Mouse (Mus musculus) heart, adult 2 months (tissue): ENCODE measurements around the gene Vmn1r21. TPM values are rescaled to one million over a fixed set of nuclear protein-coding genes. Genes with fewer than 3 reads are reported as not detected.

Source experiments
- DNase-seq, 2 experiments: peaks; one replicate each; pipeline ENCODE4 v3.0.0; 2021
- H3K27ac ChIP-seq: fragments of 200-600 bp; 2 replicates; pipeline ENCODE4 v1.8.1; 2022
- H3K27me3 ChIP-seq: fragments of 200-500 bp; 2 replicates; pipeline ENCODE4 v1.6.1; 2012; ENCODE audit warnings: mild to moderate bottlenecking, low read length, inconsistent platforms, mixed read lengths; ENCODE audit not compliant: control insufficient read depth, insufficient read depth
- H3K36me3 ChIP-seq: fragments of 200-500 bp; 2 replicates; pipeline ENCODE4 v1.6.1; 2012; ENCODE audit warnings: low read length, inconsistent platforms; ENCODE audit not compliant: control insufficient read depth, insufficient read depth
- H3K4me1 ChIP-seq: fragments of 200-500 bp; 2 replicates; pipeline ENCODE4 v1.6.1; 2011; ENCODE audit warnings: low read length; ENCODE audit not compliant: control insufficient read depth, insufficient read depth
- H3K4me3 ChIP-seq: fragments of 200-600 bp; 2 replicates; pipeline ENCODE4 v1.8.1; 2022
- H3K79me2 ChIP-seq: fragments of 200-500 bp; replicated peaks from 2 replicates; pipeline ENCODE4 v1.6.1; 2012; ENCODE audit warnings: mild to moderate bottlenecking, inconsistent platforms, low read length, moderate library complexity, mixed read lengths; ENCODE audit not compliant: control insufficient read depth, insufficient read depth
- H3K9ac ChIP-seq: fragments of 200-500 bp; 2 replicates; pipeline ENCODE4 v1.6.1; 2012; ENCODE audit warnings: low read depth, mild to moderate bottlenecking, control low read depth, inconsistent platforms, low read length, mixed read lengths
- CTCF ChIP-seq: fragments of 200-600 bp; IDR thresholded peaks from 2 replicates; pipeline ENCODE4 v1.8.1; 2022; ENCODE audit warnings: antibody characterized with exemption, mild to moderate bottlenecking, moderate library complexity
- EP300 ChIP-seq: fragments of 200-500 bp; IDR thresholded peaks from 2 replicates; pipeline ENCODE4 v1.6.1; 2011; ENCODE audit warnings: low read depth, low read length, control low read depth; ENCODE audit not compliant: insufficient read depth
- POLR2A ChIP-seq: fragments of 200-500 bp; IDR thresholded peaks from 2 replicates; pipeline ENCODE4 v1.6.1; 2011; ENCODE audit warnings: mild to moderate bottlenecking, low read depth, low read length, control low read depth; ENCODE audit not compliant: insufficient read depth
- WGBS: fragments of 180-500 bp; shearing (Covaris S2); methylation state at CpG from one replicate; pipeline ENCODE4 v1.1.7; 2018; 5-methylcytosine and 5-hydroxymethylcytosine counted together
- intact Hi-C: fragments of 180-260 bp; cut with DNase I; formaldehyde crosslinking; loops from one replicate; pipeline ENCODE4 v1.15.1; 2025
- polyA plus RNA-seq: library from polyadenylated mRNA; depleted of rRNA; stranded (reverse); fragments of >200 nt; gene quantifications from 2 replicates; pipeline ENCODE4 v1.2.3, GENCODE M21; 2012
- total RNA-seq, 2 experiments: library from RNA; stranded (reverse); gene quantifications; 2 replicates each; pipeline ENCODE4 v1.2.3; 2021

Vmn1r21 gene
- total and polyA plus RNA-seq, 3 experiments: not detected

- TF ChIP-seq POLR2A (peak; percentile 50; the same call in 1 of the 2 replicates), EP300 (no peak), CTCF (peak; percentile 14; the same call in 1 of the 2 replicates)
- Histone ChIP-seq H3K4me3 (peak within 1 kb of the TSS; percentile 95), H3K27me3 (no peaks in the 10 kb centered on the region), H3K27ac (peak within 1 kb of the TSS; percentile 73), H3K79me2 (no peaks in the 10 kb centered on the region), H3K4me1 (peaks cover 2% of the 10 kb centered on the region), H3K36me3 (no peaks in the 10 kb centered on the region), H3K9ac (peak within 1 kb of the TSS; percentile 95)
- peak; percentile 83 to 84 for DNase-seq
- intact Hi-C loops: loop anchor here (5.0 kb wide), 2 partner anchors 117 to 1112 kb away; partner anchors contain the start of gene Avl9
- WGBS: under 1% methylated on average over 73 of the region's 87 CpGs
These were observed 25.5 kb downstream of the Vmn1r21 start, which contains the start of gene Vopp1 for GRCm38 (mm10) chr6:57824422-57825258. Vopp1 (minus strand) TSS chr6:57825159.

GRCm38 (mm10) chr6:57823461-57823860, 26.7 kb downstream of the Vmn1r21 start:
- peaks cover 2% of the 10 kb centered on the region for H3K4me1 ChIP-seq
- H3K36me3 ChIP-seq: no peaks in the 10 kb centered on the region
- TF ChIP-seq CTCF: no peak
- H3K9ac ChIP-seq: no peak overlapping the region
- intact Hi-C loops: loop anchor here (5.0 kb wide), 2 partner anchors 116 to 1111 kb away; partner anchors contain the start of gene Avl9
- H3K4me3 ChIP-seq: no peak overlapping the region
- H3K79me2 ChIP-seq: no peaks in the 10 kb centered on the region
- WGBS: 25% methylated on average over 3 of the region's 3 CpGs
- H3K27ac ChIP-seq: no peak overlapping the region
- no peak for DNase-seq
- H3K27me3 ChIP-seq: no peaks in the 10 kb centered on the region

- Histone ChIP-seq H3K27me3 (no peaks in the 10 kb centered on the region), H3K4me1 (peaks cover 2% of the 10 kb centered on the region), H3K4me3 (no peak overlapping the region), H3K9ac (no peak overlapping the region), H3K36me3 (no peaks in the 10 kb centered on the region), H3K79me2 (no peaks in the 10 kb centered on the region), H3K27ac (no peak overlapping the region)
- no peak for TF ChIP-seq CTCF
- TF ChIP-seq EP300: no peak
- TF ChIP-seq POLR2A: no peak
- no peak for DNase-seq
- 61% methylated on average over 5 of the region's 5 CpGs for WGBS
- intact Hi-C loops: loop anchor here (5.0 kb wide), 2 partner anchors 116 to 1111 kb away; partner anchors contain the start of gene Avl9
These were observed 27.3 kb downstream of the Vmn1r21 start for GRCm38 (mm10) chr6:57822648-57823410.

- 79% methylated on average over 2 of the region's 2 CpGs for WGBS
- Histone ChIP-seq H3K4me1 (no peaks in the 10 kb centered on the region), H3K27me3 (no peaks in the 10 kb centered on the region), H3K79me2 (peaks cover 2% of the 10 kb centered on the region; the same call in 1 of the 2 replicates), H3K9ac (no peak overlapping the region), H3K36me3 (no peaks in the 10 kb centered on the region), H3K27ac (no peak overlapping the region), H3K4me3 (no peak overlapping the region)
- no peak for DNase-seq
- intact Hi-C loops: no loop called here
- no peak for TF ChIP-seq POLR2A
- no peak for TF ChIP-seq EP300
- no peak for TF ChIP-seq CTCF
These were observed 35.7 kb downstream of the Vmn1r21 start for GRCm38 (mm10) chr6:57814436-57814940.

- TF ChIP-seq CTCF (no peak), EP300 (no peak), POLR2A (no peak)
- no peak overlapping the region for H3K9ac ChIP-seq
- no peak overlapping the region for H3K4me3 ChIP-seq
- no peak overlapping the region for H3K27ac ChIP-seq
- no peak for DNase-seq
- no peaks in the 10 kb centered on the region for H3K36me3 ChIP-seq
- intact Hi-C loops: no loop called here
- no peaks in the 10 kb centered on the region for H3K27me3 ChIP-seq
- no peaks in the 10 kb centered on the region for H3K4me1 ChIP-seq
- 74% methylated on average over 3 of the region's 3 CpGs for WGBS
- peaks cover 2% of the 10 kb centered on the region; the same call in 1 of the 2 replicates for H3K79me2 ChIP-seq
These were observed 38.1 kb downstream of the Vmn1r21 start for GRCm38 (mm10) chr6:57811748-57812730.
